Mouse (Mus musculus) embryonic stem cell, embryonic (primary cell): ENCODE data around the gene Ppp1r17.

Experiments
- CTCF ChIA-PET, 4 experiments: fragments of 300-600 bp in 2 of 4; fragments of 350-600 bp in 2 of 4; sonication (Branson Sonifier 250); formaldehyde crosslinking; loops; one replicate each; lab custom pipeline; 2022; ENCODE audit warnings: inconsistent platforms in 2 of 4; lab: Charles Lee
- POLR2A ChIA-PET, 4 experiments: fragments of 300-600 bp in 2 of 4; fragments of 350-600 bp in 2 of 4; sonication (Branson Sonifier 250); formaldehyde crosslinking; loops; one replicate each; lab custom pipeline; 2022; ENCODE audit warnings: antibody characterized with exemption in 4 of 4, inconsistent platforms in 1 of 4; lab: Charles Lee

Ppp1r17 gene

DNA sequence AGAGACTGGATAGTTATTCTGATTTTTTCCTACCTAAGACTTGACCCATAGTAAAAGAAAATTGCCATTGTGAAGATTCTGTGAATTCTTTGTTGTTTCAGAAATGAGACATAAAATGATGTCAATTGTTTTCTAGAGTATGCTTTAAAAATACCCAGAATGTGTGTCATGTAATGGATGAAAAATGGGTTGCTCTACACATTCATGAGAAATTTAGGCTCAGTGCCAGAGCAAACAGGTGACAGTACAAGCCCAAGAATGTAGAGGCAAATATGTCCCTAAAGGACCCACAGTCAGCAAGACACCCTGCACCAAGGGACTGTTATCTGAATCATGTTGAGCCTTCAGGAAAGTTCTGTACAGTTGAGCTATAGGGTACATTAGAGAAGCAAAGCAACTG is 51.2 kb downstream of the Ppp1r17 start:
- POLR2A ChIA-PET, result interaction anchor here in 1 of 4 experiments (1.3 kb wide), 1 partner anchor 543 kb away, joined by 4 read pairs; no protein-coding TSS in a partner anchor

DNA sequence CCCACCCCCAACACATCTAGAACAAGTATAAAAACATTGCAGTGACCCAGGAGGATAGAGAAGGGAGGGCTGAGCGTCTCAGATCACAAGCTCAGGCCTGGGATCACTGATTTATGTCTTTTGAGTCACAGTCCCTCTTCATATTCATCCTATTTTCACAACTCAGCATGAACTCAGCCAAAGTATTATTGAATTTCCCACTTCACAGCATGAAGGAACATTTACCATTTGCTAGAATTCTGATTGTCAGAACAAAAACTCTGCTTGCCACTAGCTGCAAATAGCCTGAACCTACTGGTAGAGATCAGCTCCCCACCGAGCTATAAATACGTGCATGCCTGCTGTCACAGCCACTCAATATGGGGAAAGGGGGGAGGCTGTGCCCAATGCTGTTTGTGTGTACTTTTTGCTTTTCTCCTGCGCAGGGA is 59.1 kb downstream of the Ppp1r17 start:
- CTCF ChIA-PET, result no interaction called here
- POLR2A ChIA-PET, result interaction anchor here in 1 of 4 experiments (0.6 to 1.3 kb wide), 2 partner anchors 22 to 200 kb away, joined by 3 read pairs; no protein-coding TSS in a partner anchor

More for the DNA sequence above, 51.2 kb downstream of the Ppp1r17 start:
- CTCF ChIA-PET, result interaction anchor here in 1 of 4 experiments (1.2 kb wide), 1 partner anchor 19 kb away, joined by 3 read pairs; no protein-coding TSS in a partner anchor
